Mouse (Mus musculus): ENCODE measurements around the gene Elf2.
"Not testable (repeated sequence)": the region's sequence is repeated elsewhere in the genome, so short reads cannot be mapped to it uniquely, and the experiment has no call there.

Gene Elf2

GRCm38 (mm10) chr3:51358660-51359557, 18.4 kb upstream of the Elf2 start:
- DNase-seq = peak; percentile 38

- peak; percentile 59 for DNase-seq
Measured at GRCm38 (mm10) chr3:51358181-51358580, 17.7 kb upstream of the Elf2 start.

- no peak for DNase-seq
Measured at GRCm38 (mm10) chr3:51357624-51358023, 17.2 kb upstream of the Elf2 start.

- no peak for DNase-seq
Measured at GRCm38 (mm10) chr3:51357078-51357477, 16.6 kb upstream of the Elf2 start.

- not testable (repeated sequence) for DNase-seq
Measured at GRCm38 (mm10) chr3:51354956-51355355, 14.5 kb upstream of the Elf2 start.

- DNase-seq = no peak
Measured at GRCm38 (mm10) chr3:51354034-51354427, 13.6 kb upstream of the Elf2 start.

GRCm38 (mm10) chr3:51353325-51354033, 13.0 kb upstream of the Elf2 start:
- peak; percentile 74 for DNase-seq

- DNase-seq = no peak
Measured at GRCm38 (mm10) chr3:51350806-51351205, 10.3 kb upstream of the Elf2 start.

- DNase-seq = no peak
Measured at GRCm38 (mm10) chr3:51348646-51349238, 8.3 kb upstream of the Elf2 start.

GRCm38 (mm10) chr3:51345017-51345416, 4.6 kb upstream of the Elf2 start:
- not testable (repeated sequence) for DNase-seq

GRCm38 (mm10) chr3:51344182-51344581, 3.7 kb upstream of the Elf2 start:
- not testable (repeated sequence) for DNase-seq

GRCm38 (mm10) chr3:51343260-51343659, 2.8 kb upstream of the Elf2 start:
- DNase-seq = no peak

GRCm38 (mm10) chr3:51342152-51342551, 1.7 kb upstream of the Elf2 start:
- no peak for DNase-seq

GRCm38 (mm10) chr3:51341268-51342081, 1.0 kb upstream of the Elf2 start:
- DNase-seq = peak; percentile 82

- peak; percentile 31 for DNase-seq
Measured at GRCm38 (mm10) chr3:51339734-51340551, 520 bp downstream of the Elf2 start.

- no peak for DNase-seq
Measured at GRCm38 (mm10) chr3:51339378-51339733, 1.1 kb downstream of the Elf2 start.

- DNase-seq = no peak
Measured at GRCm38 (mm10) chr3:51335378-51335777, 5.1 kb downstream of the Elf2 start.

GRCm38 (mm10) chr3:51333950-51334349, 6.5 kb downstream of the Elf2 start:
- DNase-seq = no peak

- DNase-seq = peak; percentile 63
Measured at GRCm38 (mm10) chr3:51333234-51333889, 7.1 kb downstream of the Elf2 start.

GRCm38 (mm10) chr3:51330086-51330485, 10.4 kb downstream of the Elf2 start:
- DNase-seq = no peak

GRCm38 (mm10) chr3:51328546-51328945, 11.9 kb downstream of the Elf2 start:
- peak; percentile 28 for DNase-seq
